Mouse (Mus musculus) liver, embryonic 14.5 days (tissue): ENCODE measurements around the gene Tbx1. TPM values are rescaled to one million over a fixed set of nuclear protein-coding genes. Genes with fewer than 3 reads are reported as not detected.

Experiments
- ATAC-seq: fragments of 200-750 bp; cut with Nextera tagmentation; 2 replicates; pipeline ENCODE4 v1.8.0; 2017; ENCODE audit warnings: moderate number of reproducible peaks, mild to moderate bottlenecking, moderate library complexity; ENCODE audit not compliant: insufficient read depth
- DNase-seq, 3 experiments: peaks; one replicate each; pipeline ENCODE4 v3.0.0-alpha.2; 2012 to 2013; ENCODE audit warnings: low read depth in 3 of 3, low spot score in 3 of 3
- H3K27ac ChIP-seq: fragments of 300-500 bp; sonication (generic); 2 replicates; pipeline ENCODE4 v1.5.1; 2014; ENCODE audit warnings: moderate library complexity, mild to moderate bottlenecking, control low read depth, inconsistent platforms
- H3K27me3 ChIP-seq: fragments of 300-500 bp; sonication (generic); 2 replicates; pipeline ENCODE4 v1.6.1; 2014; ENCODE audit warnings: mild to moderate bottlenecking, low read length, moderate library complexity; ENCODE audit not compliant: control insufficient read depth, insufficient read depth
- H3K36me3 ChIP-seq: fragments of 300-500 bp; sonication (generic); replicated peaks from 2 replicates; pipeline ENCODE4 v1.6.1; 2014; ENCODE audit warnings: low read depth; ENCODE audit not compliant: control insufficient read depth, insufficient read depth
- H3K4me1 ChIP-seq, 2 experiments: fragments of 200-500 bp in 1 of 2; fragments of 300-500 bp in 1 of 2; sonication (generic) in 1 of 2; replicated peaks; 2 replicates each; pipeline ENCODE4 v1.6.1; 2012 to 2014; ENCODE audit warnings: antibody characterized with exemption in 1 of 2, inconsistent platforms in 1 of 2, low read length in 1 of 2; ENCODE audit not compliant: control insufficient read depth in 2 of 2, insufficient read depth in 2 of 2
- H3K4me2 ChIP-seq: fragments of 300-500 bp; sonication (generic); 2 replicates; pipeline ENCODE4 v1.6.1; 2014; ENCODE audit warnings: low read depth, mild to moderate bottlenecking, control low read depth, moderate library complexity
- H3K4me3 ChIP-seq, 2 experiments: fragments of 200-500 bp in 1 of 2; fragments of 300-500 bp in 1 of 2; sonication (generic) in 1 of 2; 2 replicates each; pipeline ENCODE4 v1.5.1; 2012 to 2014; ENCODE audit warnings: low read depth in 2 of 2, low read length in 2 of 2, mild to moderate bottlenecking in 2 of 2, control low read depth in 1 of 2, inconsistent platforms in 1 of 2, moderate library complexity in 1 of 2; ENCODE audit not compliant: insufficient read depth in 1 of 2
- H3K9ac ChIP-seq: fragments of 300-500 bp; sonication (generic); replicated peaks from 2 replicates; pipeline ENCODE4 v1.6.1; 2014; ENCODE audit warnings: mild to moderate bottlenecking, control low read depth, moderate library complexity
- H3K9me3 ChIP-seq: fragments of 300-500 bp; sonication (generic); 2 replicates; pipeline ENCODE4 v1.6.1; 2016; ENCODE audit warnings: low read length, mixed read lengths; ENCODE audit not compliant: control insufficient read depth
- CTCF ChIP-seq: IDR thresholded peaks from 2 replicates; pipeline ENCODE4 v1.5.1; 2016; ENCODE audit warnings: antibody characterized with exemption, low read depth, control low read depth
- EP300 ChIP-seq: IDR thresholded peaks from 2 replicates; pipeline ENCODE4 v1.6.1; 2016; ENCODE audit warnings: antibody characterized with exemption, low read depth
- WGBS: fragments of 180-500 bp; shearing (Covaris S2); extraction: QIAGEN DNeasy Blood & Tissue Kit; methylation state at CpG from one replicate; pipeline ENCODE4 v1.1.7; 2014; ENCODE audit not compliant: insufficient replicate concordance; 5-methylcytosine and 5-hydroxymethylcytosine counted together
- polyA plus RNA-seq, 2 experiments: library from polyadenylated mRNA; depleted of rRNA in 1 of 2; stranded (reverse) in 1 of 2; unstranded in 1 of 2; fragments of >200 nt; fragmentation: Nextera tagmentation in 1 of 2; extraction: Ambion mirVana in 1 of 2; gene quantifications; 2 replicates each; pipeline versions ENCODE4 v1.2.1 to v1.2.3; 2012 to 2014

Tbx1 gene
- polyA plus RNA-seq, 2 experiments: 0.02 TPM; not detected in 1

- ATAC-seq (no peak), DNase-seq (no peak)
- Histone ChIP-seq H3K27ac (no peak within 1 kb of the TSS), H3K4me3 (peak within 1 kb of the TSS; percentile 2 to 29; a peak in 2 of 4 replicates), H3K9ac (no peak within 1 kb of the TSS), H3K4me1 (peaks cover 0 to 5% of the 10 kb centered on the region in 2 experiments; a peak in 2 of 4 replicates), H3K27me3 (peaks cover 83% of the 10 kb centered on the region), H3K9me3 (no peaks in the 10 kb centered on the region), H3K4me2 (no peak within 1 kb of the TSS; the same call in 1 of the 2 replicates), H3K36me3 (no peaks in the 10 kb centered on the region)
- TF ChIP-seq CTCF: no peak
- WGBS: 2% methylated on average over 17 of the region's 17 CpGs
These were observed 31.5 kb upstream of the Tbx1 start, which contains the start of gene Gp1bb for GRCm38 (mm10) chr16:18622019-18622418. Gene Gp1bb (minus strand): TSS chr16:18622403.

GRCm38 (mm10) chr16:18621362-18622001 is 31.0 kb upstream of the Tbx1 start:
- H3K27ac ChIP-seq: no peak overlapping the region
- H3K27me3 ChIP-seq: peaks cover 78% of the 10 kb centered on the region

GRCm38 (mm10) chr16:18620601-18621361 is 30.3 kb upstream of the Tbx1 start:
- Histone ChIP-seq H3K36me3 (no peaks in the 10 kb centered on the region), H3K4me2 (peak overlapping the region; percentile 43), H3K27me3 (peaks cover 71% of the 10 kb centered on the region), H3K9me3 (no peaks in the 10 kb centered on the region), H3K4me3 (peak overlapping the region; percentile 16 to 29; a peak in 3 of 4 replicates), H3K27ac (no peak overlapping the region), H3K9ac (no peak overlapping the region), H3K4me1 (peaks cover 0 to 5% of the 10 kb centered on the region in 2 experiments; a peak in 2 of 4 replicates)
- DNase-seq (no peak), ATAC-seq (no peak)
- 1% methylated on average over 74 of the region's 74 CpGs for WGBS
- TF ChIP-seq CTCF: no peak
- no peak for TF ChIP-seq EP300

More at GRCm38 (mm10) chr16:18621362-18622001, 31.0 kb upstream of the Tbx1 start:
- 1% methylated on average over 38 of the region's 38 CpGs for WGBS
- ATAC-seq (no peak), DNase-seq (no peak)
- TF ChIP-seq EP300 (no peak), CTCF (no peak)
- peaks cover 0 to 5% of the 10 kb centered on the region in 2 experiments; a peak in 2 of 4 replicates for H3K4me1 ChIP-seq
- H3K36me3 ChIP-seq: no peaks in the 10 kb centered on the region
- peak overlapping the region; percentile 43; the same call in 1 of the 2 replicates for H3K4me2 ChIP-seq
- no peaks in the 10 kb centered on the region for H3K9me3 ChIP-seq
- H3K9ac ChIP-seq: no peak overlapping the region
- H3K4me3 ChIP-seq: peak overlapping the region; percentile 2 to 29; a peak in 2 of 4 replicates

- no peak overlapping the region for H3K4me2 ChIP-seq
- H3K27ac ChIP-seq: no peak overlapping the region
- TF ChIP-seq CTCF: no peak
- H3K4me1 ChIP-seq: peaks cover 0 to 5% of the 10 kb centered on the region in 2 experiments; a peak in 2 of 4 replicates
- no peak overlapping the region for H3K4me3 ChIP-seq
- H3K27me3 ChIP-seq: peaks cover 65% of the 10 kb centered on the region
- H3K36me3 ChIP-seq: no peaks in the 10 kb centered on the region
- WGBS: 30% methylated on average over 6 of the region's 6 CpGs
- no peak for DNase-seq
- no peak overlapping the region for H3K9ac ChIP-seq
- H3K9me3 ChIP-seq: no peaks in the 10 kb centered on the region
- no peak for ATAC-seq
These were observed 29.7 kb upstream of the Tbx1 start for GRCm38 (mm10) chr16:18620201-18620600.

GRCm38 (mm10) chr16:18619110-18619509 is 28.6 kb upstream of the Tbx1 start:
- no peak for ATAC-seq

More at GRCm38 (mm10) chr16:18619110-18619509, 28.6 kb upstream of the Tbx1 start:
- Histone ChIP-seq H3K27ac (no peak overlapping the region), H3K9me3 (no peaks in the 10 kb centered on the region), H3K36me3 (no peaks in the 10 kb centered on the region), H3K4me1 (peaks cover 0 to 5% of the 10 kb centered on the region in 2 experiments; a peak in 2 of 4 replicates), H3K4me3 (no peak overlapping the region), H3K4me2 (no peak overlapping the region), H3K27me3 (peaks cover 54% of the 10 kb centered on the region), H3K9ac (no peak overlapping the region)
- WGBS: 21% methylated on average over 4 of the region's 4 CpGs
- TF ChIP-seq EP300: no peak
- TF ChIP-seq CTCF: no peak
- DNase-seq: no peak
